Mouse (Mus musculus): ENCODE data around the gene Clmn.

DNA sequence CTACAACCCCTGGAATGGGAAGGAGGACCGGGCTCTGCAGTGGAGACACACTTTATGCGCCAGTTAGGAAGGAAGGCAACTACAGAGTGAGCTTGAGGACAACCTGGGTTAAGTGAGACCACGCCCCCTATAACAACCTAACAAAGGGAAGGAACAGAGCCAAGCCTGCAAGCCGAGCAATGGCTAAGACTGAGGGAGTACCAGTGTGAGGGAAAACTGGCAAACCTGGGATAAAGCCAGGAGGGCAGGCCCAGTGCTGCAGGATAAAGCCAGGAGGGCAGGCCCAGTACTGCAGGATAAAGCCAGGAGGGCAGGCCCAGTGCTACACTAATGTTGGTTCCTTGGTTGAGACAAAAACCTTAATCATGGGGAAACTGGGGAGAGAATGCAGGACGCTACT, 145.9 kb downstream of the Clmn start:
- TF ChIP-seq CTCF (IDR thresholded peaks at IDR 0.05; ENCODE audit: low read depth) (peak; percentile 16; the same call in 1 of the 2 replicates), EP300 (optimal IDR thresholded peaks at IDR 0.05) (no peak)
